Mouse (Mus musculus) forebrain, postnatal 0 days (tissue): ENCODE results near the gene Pdzd7. TPM values are rescaled to one million over a fixed set of nuclear protein-coding genes. Genes with fewer than 3 reads are reported as not detected.

ENCODE experiments used
- ATAC-seq: fragments of 200-750 bp; cut with Nextera tagmentation; 2 replicates; pipeline ENCODE4 v1.8.0; 2017; ENCODE audit warnings: mild to moderate bottlenecking, moderate library complexity
- DNase-seq: peaks from one replicate; pipeline ENCODE4 v3.0.0-alpha.2; 2015
- H3K27ac ChIP-seq: fragments of 300-500 bp; sonication (generic); 2 replicates; pipeline ENCODE4 v1.5.1; 2014; ENCODE audit warnings: low read depth, mild to moderate bottlenecking, antibody characterized with exemption, low read length, moderate library complexity, mixed read lengths
- H3K27me3 ChIP-seq: fragments of 300-500 bp; sonication (generic); 2 replicates; pipeline ENCODE4 v1.6.1; 2014; ENCODE audit warnings: mild to moderate bottlenecking, low read length, mixed read lengths; ENCODE audit not compliant: insufficient read depth
- H3K36me3 ChIP-seq: fragments of 300-500 bp; sonication (generic); 2 replicates; pipeline ENCODE4 v1.6.1; 2014; ENCODE audit warnings: mild to moderate bottlenecking, moderate library complexity; ENCODE audit not compliant: insufficient read depth
- H3K4me1 ChIP-seq: fragments of 300-500 bp; sonication (generic); 2 replicates; pipeline ENCODE4 v1.6.1; 2014; ENCODE audit warnings: antibody characterized with exemption; ENCODE audit not compliant: insufficient read depth
- H3K4me2 ChIP-seq: fragments of 300-500 bp; sonication (generic); 2 replicates; pipeline ENCODE4 v1.6.1; 2014; ENCODE audit warnings: low read depth, mild to moderate bottlenecking, moderate library complexity
- H3K4me3 ChIP-seq: fragments of 300-500 bp; sonication (generic); 2 replicates; pipeline ENCODE4 v1.5.1; 2014; ENCODE audit warnings: low read depth, low read length, mixed read lengths
- H3K9ac ChIP-seq: fragments of 300-500 bp; sonication (generic); 2 replicates; pipeline ENCODE4 v1.6.1; 2014; ENCODE audit warnings: mild to moderate bottlenecking
- H3K9me3 ChIP-seq: fragments of 300-500 bp; sonication (generic); 2 replicates; pipeline ENCODE4 v1.6.1; 2016; ENCODE audit warnings: low read length
- CTCF ChIP-seq: sonication (generic); IDR thresholded peaks from 2 replicates; pipeline ENCODE4 v1.5.1; 2016; ENCODE audit warnings: antibody characterized with exemption, control low read depth, low read depth
- WGBS: fragments of 180-500 bp; shearing (Covaris S2); extraction: QIAGEN DNeasy Blood & Tissue Kit; methylation state at CpG from one replicate; pipeline ENCODE4 v1.1.7; 2014; 5-methylcytosine and 5-hydroxymethylcytosine counted together
- polyA plus RNA-seq: library from polyadenylated mRNA; unstranded; fragments of >200 nt; fragmentation: Nextera tagmentation; extraction: Ambion mirVana; gene quantifications from 2 replicates; pipeline ENCODE4 v1.2.1, GENCODE M21; 2015
- total RNA-seq: library from RNA; depleted of rRNA; stranded (reverse); fragments of >200 nt; gene quantifications from 2 replicates; pipeline ENCODE4 v1.2.3, GENCODE M21; 2014

Pdzd7 gene
- total and polyA plus RNA-seq, 2 experiments from 2014 or later: 1.9 to 6.4 TPM

DNA sequence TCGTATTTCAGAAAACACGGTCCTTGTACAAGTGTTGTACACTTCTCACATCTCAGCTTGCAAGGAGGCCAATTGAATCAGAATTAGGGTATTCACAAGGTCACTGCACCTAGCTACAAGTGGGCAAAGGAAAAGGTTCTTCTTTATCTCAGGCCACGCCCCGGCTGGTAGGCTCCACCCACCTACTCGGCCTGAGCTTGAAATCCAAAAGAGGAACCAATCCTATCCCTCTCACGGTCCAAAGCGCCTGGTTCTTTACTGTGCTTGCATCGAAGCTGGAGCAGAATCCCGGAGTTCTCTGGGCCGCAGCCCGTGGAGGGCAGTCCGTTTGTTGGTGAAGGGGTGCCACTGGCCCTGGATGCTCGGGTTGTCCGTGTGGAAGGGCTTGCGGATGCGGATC lies 40.1 kb downstream of the Pdzd7 start, which contains the start of gene Twnk:
Gene Twnk, plus strand, starts transcription at position 220 of the 400 bp plus-strand sequence.
- DNase-seq: no peak
- TF ChIP-seq CTCF: no peak
- H3K4me1 ChIP-seq: peaks cover 16% of the 10 kb centered on the region
- no peak for ATAC-seq
- H3K36me3 ChIP-seq: peaks cover 41% of the 10 kb centered on the region
- WGBS: 9% methylated on average over 16 of the region's 16 CpGs
- H3K9ac ChIP-seq: peak within 1 kb of the TSS; percentile 80
- H3K4me3 ChIP-seq: peak within 1 kb of the TSS; percentile 94
- H3K27ac ChIP-seq: peak within 1 kb of the TSS; percentile 71
- no peaks in the 10 kb centered on the region for H3K27me3 ChIP-seq
- H3K4me2 ChIP-seq: peak within 1 kb of the TSS; percentile 92
- H3K9me3 ChIP-seq: no peaks in the 10 kb centered on the region

DNA sequence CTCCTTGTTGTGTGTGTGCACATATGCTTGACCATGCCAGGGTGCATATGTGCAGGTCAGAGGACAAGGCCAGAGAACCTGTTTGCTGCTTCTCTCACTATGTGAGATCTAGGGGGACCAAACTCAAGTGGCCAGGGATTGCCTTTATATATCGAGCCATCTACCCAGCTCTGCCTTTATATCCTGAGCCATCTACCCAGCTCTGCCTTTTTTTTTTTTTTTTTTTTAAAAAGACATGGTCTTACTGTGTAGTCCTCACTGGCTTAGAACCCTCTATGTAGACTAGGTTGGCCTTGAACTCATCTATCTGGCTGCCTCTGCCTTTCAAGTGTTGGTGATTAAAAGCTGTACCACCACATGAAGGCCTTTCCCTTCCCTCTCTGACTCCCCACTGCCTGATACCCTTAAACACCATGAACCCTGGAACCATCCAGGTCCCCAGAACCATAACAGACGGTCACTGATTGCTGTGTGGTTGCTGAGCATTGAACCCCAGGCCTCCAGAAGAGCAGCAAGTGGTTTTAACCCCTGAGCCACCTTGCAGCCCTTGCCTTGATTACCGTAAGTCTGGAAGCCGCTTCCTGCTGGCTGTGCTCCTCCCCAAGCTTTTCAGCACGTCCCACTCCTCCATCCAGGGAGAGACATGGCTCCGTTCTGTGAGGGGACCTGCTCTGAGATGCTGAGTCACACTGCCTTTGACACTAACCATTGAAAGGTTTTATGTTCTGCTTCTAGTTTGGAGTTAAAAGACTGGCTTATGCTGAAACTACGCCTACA lies 41.6 kb downstream of the Pdzd7 start:
- Histone ChIP-seq H3K27me3 (no peaks in the 10 kb centered on the region), H3K27ac (no peak overlapping the region), H3K36me3 (peaks cover 46% of the 10 kb centered on the region), H3K4me3 (no peak overlapping the region), H3K9ac (no peak overlapping the region), H3K4me2 (no peak overlapping the region), H3K4me1 (peaks cover 16% of the 10 kb centered on the region), H3K9me3 (no peaks in the 10 kb centered on the region)
- DNase-seq: no peak
- 88% methylated on average over 7 of the region's 7 CpGs for WGBS
- TF ChIP-seq CTCF: no peak
- no peak for ATAC-seq

GRCm38 (mm10) chr19:45002301-45002700 lies 43.2 kb downstream of the Pdzd7 start:
- H3K36me3 ChIP-seq: peaks cover 62% of the 10 kb centered on the region
- WGBS: 65% methylated on average over 3 of the region's 3 CpGs
- no peak for ATAC-seq

DNA sequence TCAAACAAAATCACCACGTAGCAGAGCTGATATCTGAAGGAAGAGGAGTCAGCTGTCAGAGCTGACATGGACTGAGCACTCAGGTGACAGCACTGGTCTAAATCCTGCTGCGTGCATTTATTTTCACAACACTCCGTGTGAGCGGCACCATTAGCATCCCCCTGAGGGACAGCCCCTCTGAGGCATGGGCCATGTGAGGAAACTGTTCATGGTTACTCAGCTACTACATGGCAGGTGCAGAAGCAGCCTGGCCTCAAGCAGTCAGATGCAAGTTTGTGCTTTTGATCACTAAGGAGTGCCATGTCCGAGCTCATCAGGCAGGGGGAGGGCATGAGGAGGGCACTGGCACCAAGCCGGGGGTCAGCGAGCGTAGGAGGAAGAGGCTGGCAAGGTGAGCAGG lies 45.9 kb downstream of the Pdzd7 start:
- DNase-seq: no peak
- Histone ChIP-seq H3K4me1 (no peaks in the 10 kb centered on the region), H3K27me3 (no peaks in the 10 kb centered on the region), H3K9me3 (no peaks in the 10 kb centered on the region), H3K4me3 (no peak overlapping the region), H3K4me2 (no peak overlapping the region), H3K9ac (no peak overlapping the region), H3K27ac (no peak overlapping the region), H3K36me3 (peaks cover 76% of the 10 kb centered on the region)
- ATAC-seq: no peak
- TF ChIP-seq CTCF: no peak
- 85% methylated on average over 8 of the region's 8 CpGs for WGBS

More at GRCm38 (mm10) chr19:45002301-45002700, 43.2 kb downstream of the Pdzd7 start:
- DNase-seq: no peak
- peaks cover 13% of the 10 kb centered on the region for H3K4me1 ChIP-seq
- no peak overlapping the region for H3K4me3 ChIP-seq
- no peaks in the 10 kb centered on the region for H3K27me3 ChIP-seq
- peak; percentile 46; the same call in 1 of the 2 replicates for TF ChIP-seq CTCF
- H3K9ac ChIP-seq: no peak overlapping the region
- no peaks in the 10 kb centered on the region for H3K9me3 ChIP-seq
- H3K27ac ChIP-seq: no peak overlapping the region
- no peak overlapping the region for H3K4me2 ChIP-seq

- no peak for TF ChIP-seq CTCF
- Histone ChIP-seq H3K9ac (no peak overlapping the region), H3K4me1 (no peaks in the 10 kb centered on the region), H3K4me2 (no peak overlapping the region), H3K36me3 (peaks cover 71% of the 10 kb centered on the region), H3K4me3 (no peak overlapping the region), H3K27ac (no peak overlapping the region), H3K9me3 (no peaks in the 10 kb centered on the region), H3K27me3 (no peaks in the 10 kb centered on the region)
- ATAC-seq (no peak), DNase-seq (no peak)
- WGBS: 89% methylated on average over 11 of the region's 11 CpGs
Observed at GRCm38 (mm10) chr19:44997786-44998185, 47.7 kb downstream of the Pdzd7 start.

DNA sequence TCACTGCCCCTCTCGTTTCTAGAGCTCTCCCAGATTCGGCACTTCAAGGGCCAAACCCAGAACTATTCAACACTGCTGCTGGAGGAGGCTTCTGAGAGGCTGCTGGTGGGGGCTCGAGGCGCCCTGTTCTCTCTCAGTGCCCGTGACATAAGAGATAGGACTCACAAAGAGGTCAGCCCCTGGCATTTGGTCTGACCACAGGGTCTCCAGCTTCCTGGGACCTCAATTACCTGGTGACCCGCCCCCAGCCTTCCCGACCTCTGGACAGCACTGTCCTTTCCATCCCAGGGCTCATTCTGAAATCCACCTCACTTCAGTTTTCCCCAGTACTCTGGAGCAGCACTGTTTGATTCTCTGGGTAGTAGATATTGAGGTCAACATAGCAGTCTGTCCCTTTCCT lies 52.8 kb downstream of the Pdzd7 start:
- DNase-seq: no peak

DNA sequence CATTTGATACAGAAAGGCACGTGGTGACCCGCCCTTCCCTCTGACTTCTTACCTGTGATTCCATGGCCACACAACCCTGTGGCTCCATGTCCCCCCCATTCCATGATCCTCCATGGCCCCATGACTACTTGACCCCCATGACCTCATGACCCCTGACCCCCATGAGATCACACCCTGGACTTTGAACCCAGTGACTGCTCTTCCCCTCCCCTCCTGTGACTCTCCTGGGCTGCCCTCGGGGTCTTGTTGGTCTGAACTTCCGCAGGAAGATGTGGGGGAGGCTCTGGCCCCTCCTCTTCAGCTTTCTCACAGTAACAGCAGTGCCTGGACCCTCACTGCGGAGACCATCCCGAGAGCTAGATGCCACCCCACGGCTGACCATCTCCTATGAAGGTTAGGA lies 53.3 kb downstream of the Pdzd7 start:
- no peaks in the 10 kb centered on the region for H3K9me3 ChIP-seq
- H3K27ac ChIP-seq: no peak overlapping the region
- no peak overlapping the region for H3K9ac ChIP-seq
- no peak for TF ChIP-seq CTCF
- peaks cover 19% of the 10 kb centered on the region for H3K4me1 ChIP-seq
- no peak overlapping the region for H3K4me2 ChIP-seq
- H3K4me3 ChIP-seq: no peak overlapping the region
- WGBS: 75% methylated on average over 7 of the region's 7 CpGs
- H3K36me3 ChIP-seq: peaks cover 28% of the 10 kb centered on the region
- DNase-seq (no peak), ATAC-seq (no peak)
- H3K27me3 ChIP-seq: no peaks in the 10 kb centered on the region

More for the DNA sequence above, 52.8 kb downstream of the Pdzd7 start:
- Histone ChIP-seq H3K9ac (no peak overlapping the region), H3K27ac (no peak overlapping the region), H3K9me3 (no peaks in the 10 kb centered on the region), H3K4me3 (no peak overlapping the region), H3K27me3 (no peaks in the 10 kb centered on the region), H3K4me2 (no peak overlapping the region), H3K36me3 (peaks cover 32% of the 10 kb centered on the region), H3K4me1 (peaks cover 19% of the 10 kb centered on the region)
- WGBS: 74% methylated on average over 7 of the region's 7 CpGs
- no peak for ATAC-seq
- TF ChIP-seq CTCF: no peak
